In the genomic region with DNA sequence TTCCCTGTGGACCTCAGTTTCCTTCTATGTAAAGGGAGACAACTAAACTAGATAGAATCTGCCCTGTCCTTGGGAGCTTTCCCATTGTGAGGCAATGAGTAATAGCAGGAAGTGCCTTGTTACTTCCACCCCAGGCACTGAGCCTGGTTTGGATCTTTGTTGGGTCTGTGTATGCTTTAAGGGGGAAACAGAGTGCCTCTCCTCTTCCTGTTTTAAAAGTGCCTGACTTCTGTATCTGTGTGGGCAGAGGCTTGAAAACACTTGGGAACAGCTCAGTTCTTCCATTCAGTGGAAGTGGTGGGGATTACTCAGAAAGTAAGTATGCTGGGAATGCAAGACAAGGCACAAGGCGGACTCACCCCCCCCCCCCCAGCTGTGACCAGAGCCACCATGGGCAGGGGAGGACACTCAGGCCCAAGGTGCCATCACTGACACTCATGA, we compare ENCODE assay signal across 9 mouse cellular contexts. TPM values are rescaled to one million over a fixed set of nuclear protein-coding genes. Genes with fewer than 3 reads are reported as not detected.
DNase-seq lines count a peak whose midpoint lies in the region; ATAC-seq and TF ChIP-seq lines count a peak whose summit lies in the region.
"Had no signal": no experiment of that assay in that cellular context is flagged by ENCODE, and none has a peak within 500 bp of the region (broad histone marks: within the 10 kb centered on the region; RNA-seq: fewer than 3 reads in every experiment).

No protein-coding gene starts in this region.

- DNase-seq in liver, adult 2 months (ENCODE audit: extremely low read depth, low read depth, low spot score), result peak; percentile 21
- no peak for DNase-seq in liver
- DNase-seq in spleen, postnatal 14 days (ENCODE audit: low spot score in 2 of 2), result no peak
- DNase-seq in forebrain, embryonic 11.5 days (ENCODE audit: low spot score), result no peak

- H3K9me3 ChIP-seq in heart, embryonic 11.5 days (replicated peaks; ENCODE audit: control insufficient read depth, low read length), result no peaks in the 10 kb centered on the region
- no peaks in the 10 kb centered on the region for H3K9me3 ChIP-seq in limb, embryonic 13.5 days
- no peaks in the 10 kb centered on the region for H3K9me3 ChIP-seq in stomach, embryonic 16.5 days (replicated peaks; ENCODE audit: control insufficient read depth, low read length)
- H3K9me3 ChIP-seq in forebrain, embryonic 12.5 days, result no peaks in the 10 kb centered on the region
- no peaks in the 10 kb centered on the region for H3K9me3 ChIP-seq in forebrain, embryonic 11.5 days (ENCODE audit: control insufficient read depth, low read length)
- H3K9me3 ChIP-seq: midbrain, embryonic 12.5 days had no signal

- peak; percentile 58 for ATAC-seq in heart, embryonic 11.5 days (replicated peaks; ENCODE audit: insufficient number of reproducible peaks, low FRiP score, low TSS enrichment)
- ATAC-seq in limb, embryonic 13.5 days (ENCODE audit: low FRiP score, low read depth), result no peak
- peak; percentile 56; the same call in 1 of the 2 replicates for ATAC-seq in stomach, embryonic 16.5 days (ENCODE audit: insufficient read depth, low FRiP score)
- no peak for ATAC-seq in forebrain, embryonic 12.5 days (ENCODE audit: low FRiP score)
- no peak for ATAC-seq in forebrain, embryonic 11.5 days (replicated peaks; ENCODE audit: low FRiP score)

- TF ChIP-seq POLR2A in liver, adult 2 months (IDR thresholded peaks at IDR 0.05; ENCODE audit: extremely low read depth, insufficient read depth, low read length), result no peak

- no peak overlapping the region for H3K9ac ChIP-seq in liver, adult 2 months (ENCODE audit: low read depth, low read length)
- peak overlapping the region; percentile 56; the same call in 1 of the 2 replicates for H3K9ac ChIP-seq in heart, embryonic 11.5 days (ENCODE audit: low read depth, low read length)
- H3K9ac ChIP-seq in limb, embryonic 13.5 days, result no peak overlapping the region
- no peak overlapping the region for H3K9ac ChIP-seq in stomach, embryonic 16.5 days (ENCODE audit: low read length)
- no peak overlapping the region for H3K9ac ChIP-seq in forebrain, embryonic 12.5 days
- H3K9ac ChIP-seq in forebrain, embryonic 11.5 days (ENCODE audit: low read length), result no peak overlapping the region
- H3K9ac ChIP-seq: midbrain, embryonic 12.5 days had no signal

- H3K27me3 ChIP-seq in liver, adult 2 months (ENCODE audit: control insufficient read depth, insufficient read depth, low read length), result no peaks in the 10 kb centered on the region
- H3K27me3 ChIP-seq in heart, embryonic 11.5 days (ENCODE audit: control insufficient read depth, insufficient read depth, low read length), result no peaks in the 10 kb centered on the region
- H3K27me3 ChIP-seq in limb, embryonic 13.5 days, result no peaks in the 10 kb centered on the region
- no peaks in the 10 kb centered on the region for H3K27me3 ChIP-seq in stomach, embryonic 16.5 days (ENCODE audit: control insufficient read depth, insufficient read depth, low read length)
- H3K27me3 ChIP-seq in forebrain, embryonic 12.5 days, result no peaks in the 10 kb centered on the region
- no peaks in the 10 kb centered on the region for H3K27me3 ChIP-seq in forebrain, embryonic 11.5 days (ENCODE audit: control insufficient read depth, insufficient read depth, low read length)
- H3K27me3 ChIP-seq: midbrain, embryonic 12.5 days had no signal

- peaks cover 4% of the 10 kb centered on the region; the same call in 1 of the 2 replicates for H3K4me1 ChIP-seq in liver, adult 2 months (ENCODE audit: control insufficient read depth, insufficient read depth, low read length)
- peaks cover 65% of the 10 kb centered on the region for H3K4me1 ChIP-seq in heart, embryonic 11.5 days (ENCODE audit: control insufficient read depth, insufficient read depth, low read length)
- peaks cover 16% of the 10 kb centered on the region; the same call in 1 of the 2 replicates for H3K4me1 ChIP-seq in limb, embryonic 13.5 days
- H3K4me1 ChIP-seq in stomach, embryonic 16.5 days (ENCODE audit: control insufficient read depth, insufficient read depth, low read length), result peaks cover 32% of the 10 kb centered on the region
- H3K4me1 ChIP-seq in forebrain, embryonic 12.5 days, result no peaks in the 10 kb centered on the region
- no peaks in the 10 kb centered on the region for H3K4me1 ChIP-seq in forebrain, embryonic 11.5 days (replicated peaks; ENCODE audit: control insufficient read depth, insufficient read depth, low read length)
- H3K4me1 ChIP-seq: midbrain, embryonic 12.5 days had no signal

- 87% methylated on average over 1 of the region's 1 CpGs for WGBS in liver, adult 2 months
- 7% methylated on average over 1 of the region's 1 CpGs for WGBS in heart, embryonic 11.5 days (ENCODE audit: insufficient replicate concordance)
- WGBS in limb, embryonic 13.5 days, result 69% methylated on average over 1 of the region's 1 CpGs
- WGBS in stomach, embryonic 16.5 days, result 60% methylated on average over 1 of the region's 1 CpGs
- 53% methylated on average over 1 of the region's 1 CpGs for WGBS in forebrain, embryonic 12.5 days
- WGBS in forebrain, embryonic 11.5 days, result 57% methylated on average over 1 of the region's 1 CpGs

- H3K27ac ChIP-seq in liver, adult 2 months (replicated peaks; ENCODE audit: insufficient read depth, low read depth, low read length), result peak overlapping the region; percentile 38; the same call in 1 of the 2 replicates
- H3K27ac ChIP-seq in heart, embryonic 11.5 days (ENCODE audit: low read depth, low read length), result peak overlapping the region; percentile 95
- H3K27ac ChIP-seq in limb, embryonic 13.5 days, result peak overlapping the region; percentile 10; the same call in 1 of the 2 replicates
- H3K27ac ChIP-seq in stomach, embryonic 16.5 days (ENCODE audit: low read length), result peak overlapping the region; percentile 84
- H3K27ac ChIP-seq in forebrain, embryonic 12.5 days, result no peak overlapping the region
- no peak overlapping the region for H3K27ac ChIP-seq in forebrain, embryonic 11.5 days (ENCODE audit: low read depth, low read length)
- H3K27ac ChIP-seq: midbrain, embryonic 12.5 days had no signal

- H3K4me2 ChIP-seq in heart, embryonic 11.5 days, result peak overlapping the region; percentile 32
- no peak overlapping the region for H3K4me2 ChIP-seq in limb, embryonic 13.5 days (replicated peaks)
- H3K4me2 ChIP-seq in stomach, embryonic 16.5 days (ENCODE audit: low read depth, low read length), result no peak overlapping the region
- H3K4me2 ChIP-seq in forebrain, embryonic 12.5 days, result no peak overlapping the region
- no peak overlapping the region for H3K4me2 ChIP-seq in forebrain, embryonic 11.5 days (ENCODE audit: low read depth, low read length, severe bottlenecking)
- H3K4me2 ChIP-seq: midbrain, embryonic 12.5 days had no signal

- no peaks in the 10 kb centered on the region for H3K36me3 ChIP-seq in liver, adult 2 months (ENCODE audit: control insufficient read depth, insufficient read depth, low read length)
- H3K36me3 ChIP-seq in heart, embryonic 11.5 days (ENCODE audit: control insufficient read depth, insufficient read depth, low read length), result no peaks in the 10 kb centered on the region
- H3K36me3 ChIP-seq in limb, embryonic 13.5 days, result no peaks in the 10 kb centered on the region
- H3K36me3 ChIP-seq in stomach, embryonic 16.5 days (ENCODE audit: control insufficient read depth, insufficient read depth, low read length), result no peaks in the 10 kb centered on the region
- no peaks in the 10 kb centered on the region for H3K36me3 ChIP-seq in forebrain, embryonic 12.5 days (replicated peaks)
- H3K36me3 ChIP-seq in forebrain, embryonic 11.5 days (ENCODE audit: control insufficient read depth, insufficient read depth, low read length), result no peaks in the 10 kb centered on the region
- H3K36me3 ChIP-seq: midbrain, embryonic 12.5 days had no signal

- TF ChIP-seq CTCF in liver, adult 2 months (IDR thresholded peaks at IDR 0.05; ENCODE audit: low read depth, low read length), result no peak

- H3K4me3 ChIP-seq in liver, adult 2 months (ENCODE audit: insufficient read depth, low read depth, low read length), result no peak overlapping the region
- no peak overlapping the region for H3K4me3 ChIP-seq in heart, embryonic 11.5 days (ENCODE audit: low read depth, low read length)
- H3K4me3 ChIP-seq in limb, embryonic 13.5 days, result no peak overlapping the region
- H3K4me3 ChIP-seq in stomach, embryonic 16.5 days (replicated peaks; ENCODE audit: low read length), result no peak overlapping the region
- no peak overlapping the region for H3K4me3 ChIP-seq in forebrain, embryonic 12.5 days (replicated peaks)
- H3K4me3 ChIP-seq in forebrain, embryonic 11.5 days (ENCODE audit: low read depth, low read length), result no peak overlapping the region
- H3K4me3 ChIP-seq: midbrain, embryonic 12.5 days had no signal

- H3K79me2 ChIP-seq in liver, adult 2 months (ENCODE audit: control insufficient read depth, insufficient read depth, low read length), result no peaks in the 10 kb centered on the region

RNA-seq across cellular contexts. Expression of gene Ehd4, which starts 25.8 kb away (rescaled TPM):
- total RNA-seq in liver, adult 2 months (2014; rRNA removed), result 5.4 and 7.4 TPM in 2 replicates
- 2.7 and 2.9 TPM in 2 replicates for polyA plus RNA-seq in liver, adult 2 months (2012; rRNA removed)
- 97.3 and 113 TPM in 2 replicates for polyA plus RNA-seq in heart, embryonic 11.5 days (2014; fragmentation: Nextera tagmentation; extraction: Ambion mirVana)
- 40.4 and 47.4 TPM in 2 replicates for polyA plus RNA-seq in limb, embryonic 13.5 days (2015; fragmentation: Nextera tagmentation; extraction: Ambion mirVana)
- 46.5 and 55.0 TPM in 2 replicates for polyA plus RNA-seq in stomach, embryonic 16.5 days (2015; fragmentation: Nextera tagmentation; extraction: Ambion mirVana)
- 9.9 and 14.4 TPM in 2 replicates for polyA plus RNA-seq in forebrain, embryonic 12.5 days (2016; fragmentation: Nextera tagmentation; extraction: Ambion mirVana)
- 13.1 and 13.9 TPM in 2 replicates for polyA plus RNA-seq in forebrain, embryonic 11.5 days (2014; fragmentation: Nextera tagmentation; extraction: Ambion mirVana)

Comparison
In these comparisons a context has a peak if more than half of its experiments do, and no peak if none do; other contexts are left out.
1. H3K27ac ChIP-seq: peak in liver, adult 2 months (single experiment), heart, embryonic 11.5 days (single experiment), limb, embryonic 13.5 days (single experiment) and stomach, embryonic 16.5 days (single experiment); none in forebrain, embryonic 12.5 days (single experiment) and forebrain, embryonic 11.5 days (single experiment).
2. ATAC-seq: peak in heart, embryonic 11.5 days (single experiment) and stomach, embryonic 16.5 days (single experiment); none in limb, embryonic 13.5 days (single experiment), forebrain, embryonic 12.5 days (single experiment) and forebrain, embryonic 11.5 days (single experiment).